Mouse (Mus musculus) olfactory bulb, adult 2 months (tissue): ENCODE data around the gene Frmpd2. TPM values are rescaled to one million over a fixed set of nuclear protein-coding genes. Genes with fewer than 3 reads are reported as not detected.
A peak's percentile ranks its signal among the peaks of the same experiment; 100 is the strongest.

Source experiments
- H3K27ac ChIP-seq: fragments of 200-500 bp; 2 replicates; pipeline ENCODE4 v1.5.1; 2012; ENCODE audit warnings: low read depth, low read length; ENCODE audit not compliant: insufficient read depth
- H3K4me1 ChIP-seq: fragments of 200-500 bp; 2 replicates; pipeline ENCODE4 v1.6.1; 2012; ENCODE audit warnings: low read length; ENCODE audit not compliant: control insufficient read depth, insufficient read depth
- H3K4me3 ChIP-seq: fragments of 200-500 bp; 2 replicates; pipeline ENCODE4 v1.5.1; 2012; ENCODE audit warnings: mild to moderate bottlenecking, low read depth, low read length, moderate library complexity; ENCODE audit not compliant: insufficient read depth
- CTCF ChIP-seq: fragments of 200-500 bp; IDR thresholded peaks from 2 replicates; pipeline ENCODE4 v1.5.1; 2012; ENCODE audit warnings: low read depth, mild to moderate bottlenecking, low read length, moderate library complexity; ENCODE audit not compliant: insufficient read depth
- POLR2A ChIP-seq: fragments of 200-500 bp; IDR thresholded peaks from 2 replicates; pipeline ENCODE4 v1.6.1; 2012; ENCODE audit warnings: mild to moderate bottlenecking, low read depth, low read length, moderate library complexity; ENCODE audit not compliant: insufficient read depth
- WGBS: fragments of 180-500 bp; shearing (Covaris S2); methylation state at CpG from one replicate; pipeline ENCODE4 v1.1.7; 2018; 5-methylcytosine and 5-hydroxymethylcytosine counted together
- polyA plus RNA-seq: library from polyadenylated mRNA; stranded (reverse); fragments of >200 nt; gene quantifications from 2 replicates; pipeline ENCODE4 v1.2.4, GENCODE M21; 2012; ENCODE audit warnings: low replicate concordance; ENCODE audit not compliant: missing spikeins, insufficient read depth, insufficient read length

Gene Frmpd2
- polyA plus RNA-seq, 1 experiment, result not detected

DNA sequence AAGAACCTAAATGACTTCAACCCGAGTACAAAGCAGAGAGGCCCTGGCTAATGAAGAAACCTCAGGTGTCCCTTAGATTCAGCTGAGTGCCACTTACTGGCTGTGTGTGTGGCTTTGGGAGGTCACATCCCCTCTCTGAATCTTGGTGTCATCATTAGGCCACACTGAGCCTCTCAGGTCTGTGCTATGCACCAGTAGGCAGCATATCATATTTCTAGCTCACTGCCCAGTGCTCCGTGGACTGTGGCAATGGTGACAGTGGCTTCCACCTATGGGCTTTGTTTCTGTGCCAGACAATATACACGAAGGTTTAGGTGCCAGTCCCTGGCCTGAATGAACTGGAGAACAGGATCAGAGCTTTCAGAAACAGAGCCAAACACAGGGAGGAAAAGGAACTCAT is 56.4 kb downstream of the Frmpd2 start:
- no peak overlapping the region for H3K4me3 ChIP-seq
- 62% methylated on average over 3 of the region's 3 CpGs for WGBS
- H3K27ac ChIP-seq, result no peak overlapping the region
- peaks cover 12% of the 10 kb centered on the region for H3K4me1 ChIP-seq
- TF ChIP-seq POLR2A (no peak), CTCF (no peak)

- no peak overlapping the region for H3K4me3 ChIP-seq
- TF ChIP-seq CTCF, result no peak
- TF ChIP-seq POLR2A, result no peak
- H3K4me1 ChIP-seq, result peaks cover 17% of the 10 kb centered on the region
- H3K27ac ChIP-seq, result peak overlapping the region; percentile 84
- WGBS, result 39% methylated on average over 8 of the region's 8 CpGs
Observed at GRCm38 (mm10) chr14:33531331-33531912, 59.9 kb downstream of the Frmpd2 start.

DNA sequence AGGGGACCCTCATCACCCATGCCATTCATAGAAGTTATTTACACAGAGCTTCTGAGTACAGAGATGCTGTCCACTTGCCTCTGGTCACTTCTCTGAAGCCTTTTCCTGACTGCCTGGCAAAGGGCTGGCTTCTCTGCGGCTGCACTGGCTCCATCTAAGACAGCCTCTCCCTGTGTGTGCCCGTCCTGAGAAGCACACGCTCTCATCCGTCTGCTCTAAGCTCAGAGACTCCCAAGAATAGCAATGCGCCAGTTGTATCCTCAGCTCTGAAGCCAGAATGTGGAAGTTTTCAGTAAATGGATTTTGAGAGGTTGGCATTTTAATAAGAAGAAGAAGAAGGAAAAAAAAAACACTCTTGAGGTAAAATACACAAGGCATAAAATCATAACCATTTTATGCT is 61.3 kb downstream of the Frmpd2 start:
- H3K27ac ChIP-seq, result 0 out of 2 replicates have a peak overlapping the region, but pooled peaks have one; percentile 32

DNA sequence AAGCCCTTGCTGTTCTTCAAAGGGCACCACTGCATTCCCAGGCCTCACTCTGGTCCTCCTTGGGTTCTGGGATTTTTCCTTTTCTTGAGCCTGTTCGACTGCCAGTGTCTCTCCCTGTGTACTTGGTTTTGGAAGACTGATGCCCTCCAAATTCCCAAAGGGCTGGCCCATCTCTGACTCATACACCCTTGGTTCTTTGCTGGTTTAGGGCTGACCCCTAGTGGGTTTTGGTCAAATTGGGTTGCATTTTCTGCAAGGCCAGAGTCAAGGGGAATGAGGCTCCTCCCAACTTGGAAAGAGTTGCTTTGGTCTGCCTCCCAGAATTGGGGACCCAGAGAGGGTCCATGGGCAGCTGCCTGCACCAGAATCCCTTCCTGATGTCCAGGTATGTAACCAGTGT is 62.0 kb downstream of the Frmpd2 start:
- Histone ChIP-seq H3K4me3 (no peak overlapping the region), H3K27ac (no peak overlapping the region), H3K4me1 (peaks cover 17% of the 10 kb centered on the region)
- 63% methylated on average over 1 of the region's 1 CpGs for whole genome bisulfite sequencing
- TF ChIP-seq CTCF (no peak), POLR2A (no peak)

More for the DNA sequence above, 61.3 kb downstream of the Frmpd2 start:
- TF ChIP-seq POLR2A (no peak), CTCF (no peak)
- peaks cover 17% of the 10 kb centered on the region for H3K4me1 ChIP-seq
- H3K4me3 ChIP-seq, result no peak overlapping the region
- 60% methylated on average over 5 of the region's 5 CpGs for WGBS

- H3K27ac ChIP-seq, result no peak overlapping the region
- TF ChIP-seq POLR2A (no peak), CTCF (no peak)
- H3K4me3 ChIP-seq, result no peak overlapping the region
- 86% methylated on average over 6 of the region's 6 CpGs for WGBS
- H3K4me1 ChIP-seq, result peaks cover 16% of the 10 kb centered on the region
Observed at GRCm38 (mm10) chr14:33535317-33535716, 63.8 kb downstream of the Frmpd2 start.

GRCm38 (mm10) chr14:33539559-33540167 is 68.2 kb downstream of the Frmpd2 start:
- H3K4me1 ChIP-seq, result no peaks in the 10 kb centered on the region
- no peak for TF ChIP-seq CTCF
- no peak for TF ChIP-seq POLR2A
- no peak overlapping the region for H3K27ac ChIP-seq
- H3K4me3 ChIP-seq, result no peak overlapping the region
- 86% methylated on average over 7 of the region's 7 CpGs for WGBS

- 44% methylated on average over 8 of the region's 8 CpGs for WGBS
- no peak for TF ChIP-seq CTCF
- TF ChIP-seq POLR2A, result no peak
- H3K27ac ChIP-seq, result no peak overlapping the region
- no peak overlapping the region for H3K4me3 ChIP-seq
- peaks cover 11% of the 10 kb centered on the region for H3K4me1 ChIP-seq
Observed at GRCm38 (mm10) chr14:33545565-33546143, 74.2 kb downstream of the Frmpd2 start.

GRCm38 (mm10) chr14:33548650-33549049 is 77.2 kb downstream of the Frmpd2 start:
- H3K27ac ChIP-seq, result no peak overlapping the region
- 62% methylated on average over 3 of the region's 3 CpGs for WGBS

GRCm38 (mm10) chr14:33549856-33550255 is 78.4 kb downstream of the Frmpd2 start:
- no peak overlapping the region for H3K4me3 ChIP-seq
- no peak for TF ChIP-seq POLR2A
- no peak for TF ChIP-seq CTCF
- no peak overlapping the region for H3K27ac ChIP-seq
- peaks cover 11% of the 10 kb centered on the region for H3K4me1 ChIP-seq
- 49% methylated on average over 6 of the region's 6 CpGs for WGBS

More at GRCm38 (mm10) chr14:33548650-33549049, 77.2 kb downstream of the Frmpd2 start:
- no peak for TF ChIP-seq POLR2A
- no peak for TF ChIP-seq CTCF
- peaks cover 11% of the 10 kb centered on the region for H3K4me1 ChIP-seq
- no peak overlapping the region for H3K4me3 ChIP-seq

GRCm38 (mm10) chr14:33570737-33571136 is 99.2 kb downstream of the Frmpd2 start:
- Histone ChIP-seq H3K4me3 (no peak overlapping the region), H3K4me1 (no peaks in the 10 kb centered on the region), H3K27ac (no peak overlapping the region)
- no peak for TF ChIP-seq POLR2A
- 59% methylated on average over 6 of the region's 6 CpGs for WGBS
